Mouse (Mus musculus) intestine, embryonic 14.5 days (tissue): Measurements from ENCODE around the gene Dzip1l. TPM values are rescaled to one million over a fixed set of nuclear protein-coding genes. Genes with fewer than 3 reads are reported as not detected.

Experiments used
- ATAC-seq: fragments of 200-750 bp; cut with Nextera tagmentation; replicated peaks from 2 replicates; pipeline ENCODE4 v1.8.0; 2017; ENCODE audit warnings: low read depth, moderate number of reproducible peaks, moderate TSS enrichment, moderate library complexity; ENCODE audit not compliant: low FRiP score, low TSS enrichment
- DNase-seq: peaks from one replicate; pipeline ENCODE4 v3.0.0-alpha.2; 2018; ENCODE audit warnings: low spot score
- H3K27ac ChIP-seq: fragments of 300-500 bp; sonication (generic); 2 replicates; pipeline ENCODE4 v1.5.1; 2014; ENCODE audit warnings: low read depth, mild to moderate bottlenecking, control low read depth
- H3K27me3 ChIP-seq: fragments of 300-500 bp; sonication (generic); replicated peaks from 2 replicates; pipeline ENCODE4 v1.6.1; 2014; ENCODE audit warnings: low read length, control low read depth; ENCODE audit not compliant: control insufficient read depth, insufficient read depth
- H3K36me3 ChIP-seq: fragments of 300-500 bp; sonication (generic); 2 replicates; pipeline ENCODE4 v1.6.1; 2014; ENCODE audit warnings: low read length, control low read depth; ENCODE audit not compliant: control insufficient read depth, insufficient read depth
- H3K4me1 ChIP-seq: fragments of 300-500 bp; sonication (generic); replicated peaks from 2 replicates; pipeline ENCODE4 v1.6.1; 2014; ENCODE audit warnings: low read length, control low read depth, mixed read lengths; ENCODE audit not compliant: control insufficient read depth, insufficient read depth
- H3K4me2 ChIP-seq: fragments of 300-500 bp; sonication (generic); 2 replicates; pipeline ENCODE4 v1.6.1; 2014; ENCODE audit warnings: low read length
- H3K4me3 ChIP-seq: fragments of 300-500 bp; sonication (generic); 2 replicates; pipeline ENCODE4 v1.5.1; 2014; ENCODE audit warnings: low read depth, low read length, control low read depth, mixed read lengths
- H3K9ac ChIP-seq: fragments of 300-500 bp; sonication (generic); 2 replicates; pipeline ENCODE4 v1.6.1; 2014; ENCODE audit warnings: mild to moderate bottlenecking, low read length
- H3K9me3 ChIP-seq: fragments of 300-500 bp; sonication (generic); 2 replicates; pipeline ENCODE4 v1.6.1; 2016; ENCODE audit warnings: low read length, control low read depth; ENCODE audit not compliant: control insufficient read depth
- WGBS: fragments of 180-500 bp; shearing (Covaris S2); extraction: QIAGEN DNeasy Blood & Tissue Kit; methylation state at CpG from one replicate; pipeline ENCODE4 v1.1.7; 2014; 5-methylcytosine and 5-hydroxymethylcytosine counted together
- polyA plus RNA-seq: library from polyadenylated mRNA; unstranded; fragments of >200 nt; fragmentation: Nextera tagmentation; extraction: Ambion mirVana; gene quantifications from 2 replicates; pipeline ENCODE4 v1.2.1, GENCODE M21; 2014

Dzip1l gene
- polyA plus RNA-seq, 1 experiment from 2014 or later, result 14.3 TPM

- DNase-seq (no peak), ATAC-seq (peak; percentile 43; the same call in 1 of the 2 replicates)
- H3K4me3 ChIP-seq, result no peak overlapping the region
- WGBS, result 73% methylated on average over 4 of the region's 4 CpGs
- H3K4me2 ChIP-seq, result no peak overlapping the region
- H3K9me3 ChIP-seq, result no peaks in the 10 kb centered on the region
- H3K27me3 ChIP-seq, result no peaks in the 10 kb centered on the region
- no peaks in the 10 kb centered on the region for H3K4me1 ChIP-seq
- H3K27ac ChIP-seq, result no peak overlapping the region
- no peak overlapping the region for H3K9ac ChIP-seq
- H3K36me3 ChIP-seq, result no peaks in the 10 kb centered on the region
Measured at GRCm38 (mm10) chr9:99710297-99710696, 81.0 kb downstream of the Dzip1l start.

DNA sequence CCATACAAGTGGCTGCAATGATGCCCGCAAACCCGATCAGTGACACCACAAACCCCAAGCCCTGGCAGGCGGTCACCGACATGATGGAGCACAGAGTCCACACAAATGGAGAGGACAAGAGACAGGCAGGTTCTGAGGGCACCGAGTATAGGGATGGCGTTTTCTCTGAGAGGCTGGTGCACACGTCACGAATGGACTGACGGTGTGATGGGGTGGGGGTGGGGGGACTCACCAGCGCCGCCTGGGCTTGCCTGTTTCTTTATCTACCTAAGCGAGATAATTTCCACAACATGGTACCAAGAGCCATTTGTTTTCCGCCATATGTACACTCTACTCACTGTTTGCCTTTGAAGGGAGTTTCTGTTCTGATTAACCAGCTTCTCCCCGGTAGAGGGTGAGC is 87.8 kb downstream of the Dzip1l start, which contains the start of gene Cldn18:
Cldn18 (minus strand) TSS at position 134 of the 400 bp plus-strand sequence.
- Histone ChIP-seq H3K27ac (no peak within 1 kb of the TSS), H3K36me3 (no peaks in the 10 kb centered on the region), H3K9me3 (no peaks in the 10 kb centered on the region), H3K4me3 (no peak within 1 kb of the TSS), H3K9ac (no peak within 1 kb of the TSS), H3K4me2 (no peak within 1 kb of the TSS), H3K4me1 (no peaks in the 10 kb centered on the region), H3K27me3 (no peaks in the 10 kb centered on the region)
- no peak for DNase-seq
- WGBS, result 84% methylated on average over 14 of the region's 14 CpGs
- no peak for ATAC-seq

Other genes with a start within 250 kb of the Dzip1l start
- 11.8 and 13.2 TPM in 2 replicates for gene Mras, start 192.1 kb upstream of the Dzip1l start, polyA plus RNA-seq
- not detected in 2 replicates for gene Nme9, start 178.0 kb upstream of the Dzip1l start, polyA plus RNA-seq
- 28.9 and 32.5 TPM in 2 replicates for gene Armc8, start 60.6 kb upstream of the Dzip1l start, polyA plus RNA-seq
- 27.8 TPM in 2 replicates for gene Dbr1, start 53.7 kb upstream of the Dzip1l start, polyA plus RNA-seq
- 0.08 and 0.12 TPM in 2 replicates for gene A4gnt, start 17.0 kb upstream of the Dzip1l start, polyA plus RNA-seq
- gene Cldn18, start 87.8 kb downstream of the Dzip1l start, polyA plus RNA-seq, result 3.5 and 5.1 TPM in 2 replicates
- not detected in 2 replicates for gene Sox14, start 246.7 kb downstream of the Dzip1l start, polyA plus RNA-seq